Mouse (Mus musculus): ENCODE measurements around the gene Crlf2. TPM values are rescaled to one million over a fixed set of nuclear protein-coding genes. Genes with fewer than 3 reads are reported as not detected.

The Crlf2 gene
- polyA plus RNA-seq, 1 experiment from 2014 or later = 4.8 TPM

GRCm38 (mm10) chr5:109552116-109552515, 6.7 kb downstream of the Crlf2 start:
- Histone ChIP-seq H3K36me3 (ENCODE audit: control insufficient read depth, insufficient read depth, low read length) (peaks cover 4% of the 10 kb centered on the region; the same call in 1 of the 2 replicates), H3K9me3 (ENCODE audit: control insufficient read depth, low read length) (peaks cover 11% of the 10 kb centered on the region), H3K27ac (ENCODE audit: low read depth, low read length) (no peak overlapping the region), H3K27me3 (ENCODE audit: control insufficient read depth, insufficient read depth, low read length) (no peaks in the 10 kb centered on the region), H3K4me3 (ENCODE audit: low read depth, low read length) (no peak overlapping the region), H3K4me2 (replicated peaks; ENCODE audit: low read depth, low read length) (no peak overlapping the region), H3K4me1 (replicated peaks; ENCODE audit: control insufficient read depth, insufficient read depth, low read length) (no peaks in the 10 kb centered on the region), H3K9ac (ENCODE audit: low read depth, low read length) (no peak overlapping the region)
- WGBS = 89% methylated on average over 11 of the region's 13 CpGs
- DNase-seq (ENCODE audit: low spot score) (no peak), ATAC-seq (ENCODE audit: low FRiP score) (no peak)

GRCm38 (mm10) chr5:109551041-109551765, 7.6 kb downstream of the Crlf2 start:
- no peak overlapping the region for H3K9ac ChIP-seq (ENCODE audit: low read depth, low read length)
- H3K27me3 ChIP-seq (ENCODE audit: control insufficient read depth, insufficient read depth, low read length) = no peaks in the 10 kb centered on the region
- peaks cover 8% of the 10 kb centered on the region for H3K9me3 ChIP-seq (ENCODE audit: control insufficient read depth, low read length)
- ATAC-seq (ENCODE audit: low FRiP score) = no peak
- H3K4me2 ChIP-seq (replicated peaks; ENCODE audit: low read depth, low read length) = no peak overlapping the region
- no peaks in the 10 kb centered on the region for H3K4me1 ChIP-seq (replicated peaks; ENCODE audit: control insufficient read depth, insufficient read depth, low read length)
- H3K36me3 ChIP-seq (ENCODE audit: control insufficient read depth, insufficient read depth, low read length) = peaks cover 4% of the 10 kb centered on the region; the same call in 1 of the 2 replicates
- H3K27ac ChIP-seq (ENCODE audit: low read depth, low read length) = no peak overlapping the region
- DNase-seq (ENCODE audit: low spot score) = peak; percentile 13
- H3K4me3 ChIP-seq (ENCODE audit: low read depth, low read length) = no peak overlapping the region
- WGBS = 93% methylated on average over 25 of the region's 25 CpGs

- WGBS = 87% methylated on average over 31 of the region's 36 CpGs
- DNase-seq (ENCODE audit: low spot score) (no peak), ATAC-seq (ENCODE audit: low FRiP score) (no peak)
- H3K4me3 ChIP-seq (ENCODE audit: low read depth, low read length) = no peak overlapping the region
- H3K9ac ChIP-seq (ENCODE audit: low read depth, low read length) = no peak overlapping the region
- H3K27ac ChIP-seq (ENCODE audit: low read depth, low read length) = no peak overlapping the region
- H3K36me3 ChIP-seq (ENCODE audit: control insufficient read depth, insufficient read depth, low read length) = no peaks in the 10 kb centered on the region
- H3K27me3 ChIP-seq (ENCODE audit: control insufficient read depth, insufficient read depth, low read length) = no peaks in the 10 kb centered on the region
- H3K4me2 ChIP-seq (replicated peaks; ENCODE audit: low read depth, low read length) = no peak overlapping the region
- no peaks in the 10 kb centered on the region for H3K4me1 ChIP-seq (replicated peaks; ENCODE audit: control insufficient read depth, insufficient read depth, low read length)
- peaks cover 3% of the 10 kb centered on the region for H3K9me3 ChIP-seq (ENCODE audit: control insufficient read depth, low read length)
These were observed 8.4 kb downstream of the Crlf2 start for GRCm38 (mm10) chr5:109550225-109550935.

- Histone ChIP-seq H3K9me3 (ENCODE audit: control insufficient read depth, low read length) (no peaks in the 10 kb centered on the region; the same call in 1 of the 2 replicates), H3K4me1 (replicated peaks; ENCODE audit: control insufficient read depth, insufficient read depth, low read length) (no peaks in the 10 kb centered on the region), H3K4me3 (ENCODE audit: low read depth, low read length) (no peak overlapping the region), H3K9ac (ENCODE audit: low read depth, low read length) (no peak overlapping the region), H3K4me2 (replicated peaks; ENCODE audit: low read depth, low read length) (no peak overlapping the region), H3K36me3 (ENCODE audit: control insufficient read depth, insufficient read depth, low read length) (no peaks in the 10 kb centered on the region), H3K27me3 (ENCODE audit: control insufficient read depth, insufficient read depth, low read length) (no peaks in the 10 kb centered on the region), H3K27ac (ENCODE audit: low read depth, low read length) (no peak overlapping the region)
- 77% methylated on average over 9 of the region's 9 CpGs for WGBS
- no peak for ATAC-seq (ENCODE audit: low FRiP score)
- DNase-seq (ENCODE audit: low spot score) = no peak
These were observed 10.1 kb downstream of the Crlf2 start for GRCm38 (mm10) chr5:109548712-109549111.

GRCm38 (mm10) chr5:109547112-109547511, 11.7 kb downstream of the Crlf2 start:
- H3K9ac ChIP-seq (ENCODE audit: low read depth, low read length) = no peak overlapping the region
- no peak overlapping the region for H3K4me3 ChIP-seq (ENCODE audit: low read depth, low read length)
- no peaks in the 10 kb centered on the region; the same call in 1 of the 2 replicates for H3K9me3 ChIP-seq (ENCODE audit: control insufficient read depth, low read length)
- no peaks in the 10 kb centered on the region for H3K4me1 ChIP-seq (replicated peaks; ENCODE audit: control insufficient read depth, insufficient read depth, low read length)
- no peaks in the 10 kb centered on the region for H3K36me3 ChIP-seq (ENCODE audit: control insufficient read depth, insufficient read depth, low read length)
- no peak for DNase-seq (ENCODE audit: low spot score)
- no peak overlapping the region for H3K4me2 ChIP-seq (replicated peaks; ENCODE audit: low read depth, low read length)
- ATAC-seq (ENCODE audit: low FRiP score) = no peak
- WGBS = 81% methylated on average over 2 of the region's 2 CpGs
- no peaks in the 10 kb centered on the region for H3K27me3 ChIP-seq (ENCODE audit: control insufficient read depth, insufficient read depth, low read length)
- H3K27ac ChIP-seq (ENCODE audit: low read depth, low read length) = no peak overlapping the region

GRCm38 (mm10) chr5:109509679-109510078, 49.1 kb downstream of the Crlf2 start:
- H3K9ac ChIP-seq (ENCODE audit: low read depth, low read length) = no peak overlapping the region
- H3K4me2 ChIP-seq (replicated peaks; ENCODE audit: low read depth, low read length) = no peak overlapping the region
- H3K4me1 ChIP-seq (replicated peaks; ENCODE audit: control insufficient read depth, insufficient read depth, low read length) = no peaks in the 10 kb centered on the region
- ATAC-seq (ENCODE audit: low FRiP score) (no peak), DNase-seq (ENCODE audit: low spot score) (no peak)
- H3K27me3 ChIP-seq (ENCODE audit: control insufficient read depth, insufficient read depth, low read length) = no peaks in the 10 kb centered on the region
- no peaks in the 10 kb centered on the region for H3K9me3 ChIP-seq (ENCODE audit: control insufficient read depth, low read length)
- H3K27ac ChIP-seq (ENCODE audit: low read depth, low read length) = no peak overlapping the region
- no peaks in the 10 kb centered on the region for H3K36me3 ChIP-seq (ENCODE audit: control insufficient read depth, insufficient read depth, low read length)
- H3K4me3 ChIP-seq (ENCODE audit: low read depth, low read length) = no peak overlapping the region

GRCm38 (mm10) chr5:109506729-109507128, 52.1 kb downstream of the Crlf2 start:
- Histone ChIP-seq H3K9ac (ENCODE audit: low read depth, low read length) (no peak overlapping the region), H3K36me3 (ENCODE audit: control insufficient read depth, insufficient read depth, low read length) (no peaks in the 10 kb centered on the region), H3K4me1 (replicated peaks; ENCODE audit: control insufficient read depth, insufficient read depth, low read length) (no peaks in the 10 kb centered on the region), H3K4me2 (replicated peaks; ENCODE audit: low read depth, low read length) (no peak overlapping the region), H3K4me3 (ENCODE audit: low read depth, low read length) (no peak overlapping the region), H3K9me3 (ENCODE audit: control insufficient read depth, low read length) (no peaks in the 10 kb centered on the region), H3K27ac (ENCODE audit: low read depth, low read length) (no peak overlapping the region), H3K27me3 (ENCODE audit: control insufficient read depth, insufficient read depth, low read length) (no peaks in the 10 kb centered on the region)
- DNase-seq (ENCODE audit: low spot score) (peak; percentile 10), ATAC-seq (ENCODE audit: low FRiP score) (no peak)
- 23% methylated on average over 1 of the region's 1 CpGs for WGBS
